Mouse (Mus musculus) midbrain, embryonic 12.5 days (tissue): ENCODE results near the gene Olfr395. TPM values are rescaled to one million over a fixed set of nuclear protein-coding genes. Genes with fewer than 3 reads are reported as not detected.
"Not testable (repeated sequence)": the region's sequence is repeated elsewhere in the genome, so short reads cannot be mapped to it uniquely, and the experiment has no call there.

Experiments used
- ATAC-seq: fragments of 200-750 bp; cut with Nextera tagmentation; 2 replicates; pipeline ENCODE4 v1.8.0; 2017; ENCODE audit warnings: low read depth, moderate TSS enrichment, moderate library complexity; ENCODE audit not compliant: low FRiP score
- H3K27ac ChIP-seq: fragments of 300-500 bp; sonication (generic); replicated peaks from 2 replicates; pipeline ENCODE4 v1.5.1; 2016; ENCODE audit warnings: mild to moderate bottlenecking
- H3K27me3 ChIP-seq: fragments of 300-500 bp; sonication (generic); 2 replicates; pipeline ENCODE4 v1.6.1; 2016; ENCODE audit warnings: mild to moderate bottlenecking
- H3K36me3 ChIP-seq: fragments of 300-500 bp; sonication (generic); 2 replicates; pipeline ENCODE4 v1.6.1; 2016
- H3K4me1 ChIP-seq: fragments of 300-500 bp; sonication (generic); 2 replicates; pipeline ENCODE4 v1.6.1; 2016
- H3K4me2 ChIP-seq: fragments of 300-500 bp; sonication (generic); replicated peaks from 2 replicates; pipeline ENCODE4 v1.6.1; 2016; ENCODE audit warnings: mild to moderate bottlenecking, moderate library complexity
- H3K4me3 ChIP-seq: fragments of 300-500 bp; sonication (generic); 2 replicates; pipeline ENCODE4 v1.5.1; 2016; ENCODE audit warnings: mild to moderate bottlenecking
- H3K9ac ChIP-seq: fragments of 300-500 bp; sonication (generic); replicated peaks from 2 replicates; pipeline ENCODE4 v1.6.1; 2016; ENCODE audit warnings: mild to moderate bottlenecking, moderate library complexity
- H3K9me3 ChIP-seq: fragments of 300-500 bp; sonication (generic); 2 replicates; pipeline ENCODE4 v1.6.1; 2016; ENCODE audit warnings: mild to moderate bottlenecking
- WGBS: fragments of 180-500 bp; shearing (Covaris S2); methylation state at CpG from one replicate; pipeline ENCODE4 v1.1.7; 2016; 5-methylcytosine and 5-hydroxymethylcytosine counted together
- polyA plus RNA-seq: library from polyadenylated mRNA; unstranded; fragments of >200 nt; fragmentation: Nextera tagmentation; extraction: Ambion mirVana; gene quantifications from 2 replicates; pipeline ENCODE4 v1.2.1, GENCODE M21; 2016

The Olfr395 gene
- not detected in 2 replicates for polyA plus RNA-seq

DNA sequence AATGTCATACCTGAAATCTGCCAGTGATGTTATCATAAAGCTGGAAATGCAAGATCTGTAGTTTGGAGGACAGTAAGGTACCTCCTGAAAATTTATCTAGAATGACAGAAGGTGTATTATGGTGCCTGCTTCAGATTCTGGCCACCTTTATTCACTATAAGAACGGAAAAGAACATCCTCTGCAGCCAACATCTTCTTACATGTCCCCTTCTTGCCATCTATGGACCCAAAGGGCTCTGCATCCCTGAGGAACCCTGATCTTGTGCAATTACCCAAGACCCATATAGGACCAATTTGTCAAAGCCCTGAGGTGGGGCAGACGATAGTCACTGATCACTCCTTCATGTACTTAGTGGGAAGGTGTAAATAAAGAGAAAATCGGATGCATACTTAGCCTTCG, at the start of gene Olfr395:
TSS of gene Olfr395 (minus strand) at position 101 of the 400 bp plus-strand sequence.
- H3K27me3 ChIP-seq, H3K27ac ChIP-seq, H3K36me3 ChIP-seq, H3K4me1 ChIP-seq, H3K4me2 ChIP-seq, ATAC-seq, H3K4me3 ChIP-seq, H3K9ac ChIP-seq: not testable (repeated sequence)
- H3K9me3 ChIP-seq, result 0 out of 2 replicates have a peak, but pooled peaks cover 13% of the 10 kb centered on the region
- 74% methylated on average over 4 of the region's 4 CpGs for WGBS

GRCm38 (mm10) chr11:73936377-73936776, 27.3 kb upstream of the Olfr395 start, which contains the start of gene Olfr23:
TSS of gene Olfr23 (plus strand) at chr11:73936677.
- Histone ChIP-seq H3K9me3 (peaks cover 7% of the 10 kb centered on the region; the same call in 1 of the 2 replicates), H3K27ac (no peak within 1 kb of the TSS), H3K36me3 (no peaks in the 10 kb centered on the region), H3K27me3 (no peaks in the 10 kb centered on the region), H3K9ac (no peak within 1 kb of the TSS), H3K4me3 (no peak within 1 kb of the TSS), H3K4me2 (no peak within 1 kb of the TSS), H3K4me1 (no peaks in the 10 kb centered on the region)
- no peak for ATAC-seq

DNA sequence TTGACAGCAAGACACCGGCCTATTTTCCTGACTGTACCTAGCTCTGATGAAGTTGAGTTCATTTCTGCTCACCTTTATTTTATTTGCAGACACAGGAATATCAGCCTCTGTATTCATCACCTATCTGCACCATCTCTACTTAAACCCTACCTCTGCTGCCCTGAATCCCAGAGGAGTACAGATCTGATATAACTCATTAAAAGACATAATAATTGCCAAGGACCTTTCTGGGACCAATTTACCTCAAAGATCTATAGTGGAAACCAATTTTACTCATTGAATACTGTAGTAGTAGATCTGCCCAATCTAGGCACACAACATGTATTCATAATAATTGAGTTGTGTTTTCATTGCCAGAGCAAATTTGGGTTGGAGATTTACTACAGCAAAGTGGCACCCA, 18.4 kb downstream of the Olfr395 start, which contains the start of gene Olfr394:
TSS of gene Olfr394 (minus strand) at position 101 of the 400 bp plus-strand sequence.
- Histone ChIP-seq H3K9ac (no peak within 1 kb of the TSS), H3K4me2 (no peak within 1 kb of the TSS), H3K4me1 (no peaks in the 10 kb centered on the region), H3K27ac (no peak within 1 kb of the TSS), H3K4me3 (no peak within 1 kb of the TSS), H3K9me3 (0 out of 2 replicates have a peak, but pooled peaks cover 3% of the 10 kb centered on the region), H3K36me3 (no peaks in the 10 kb centered on the region), H3K27me3 (no peaks in the 10 kb centered on the region)
- no peak for ATAC-seq
- 78% methylated on average over 1 of the region's 1 CpGs for WGBS

Other genes starting within 250 kb of the Olfr395 start
- gene Zfp735, start 220.5 kb downstream of the Olfr395 start, polyA plus RNA-seq, result not detected in 2 replicates
- not detected in 2 replicates for gene Olfr389, start 128.6 kb downstream of the Olfr395 start, polyA plus RNA-seq
- gene Olfr390, start 126.3 kb downstream of the Olfr395 start, polyA plus RNA-seq, result not detected in 2 replicates
- gene Olfr391-ps, start 106.2 kb downstream of the Olfr395 start, polyA plus RNA-seq, result not detected in 2 replicates
- not detected in 2 replicates for gene Olfr392, start 92.2 kb downstream of the Olfr395 start, polyA plus RNA-seq
- gene Olfr393, start 57.8 kb downstream of the Olfr395 start, polyA plus RNA-seq, result not detected in 2 replicates
- not detected in 2 replicates for gene Olfr394, start 18.5 kb downstream of the Olfr395 start, polyA plus RNA-seq
- not detected in 2 replicates for gene Olfr23, start 27.4 kb upstream of the Olfr395 start, polyA plus RNA-seq
- gene Olfr397, start 51.5 kb upstream of the Olfr395 start, polyA plus RNA-seq, result not detected in 2 replicates
- not detected in 2 replicates for gene Olfr398, start 81.1 kb upstream of the Olfr395 start, polyA plus RNA-seq
- gene Olfr139, start 147.3 kb upstream of the Olfr395 start, polyA plus RNA-seq, result not detected in 2 replicates
- not detected in 2 replicates for gene Olfr399, start 147.3 kb upstream of the Olfr395 start, polyA plus RNA-seq
- not detected in 2 replicates for gene Zfp616, start 160.7 kb upstream of the Olfr395 start, polyA plus RNA-seq
- not detected in 2 replicates for gene Olfr401, start 204.4 kb upstream of the Olfr395 start, polyA plus RNA-seq
- not detected in 2 replicates for gene Olfr402, start 244.2 kb upstream of the Olfr395 start, polyA plus RNA-seq